Mouse (Mus musculus) olfactory bulb, adult 2 months (tissue): ENCODE results near the gene Sdhd.

Experiments
- CTCF ChIP-seq: fragments of 200-500 bp; IDR thresholded peaks from 2 replicates; pipeline ENCODE4 v1.5.1; 2012; ENCODE audit warnings: low read depth, mild to moderate bottlenecking, low read length, moderate library complexity; ENCODE audit not compliant: insufficient read depth
- POLR2A ChIP-seq: fragments of 200-500 bp; IDR thresholded peaks from 2 replicates; pipeline ENCODE4 v1.6.1; 2012; ENCODE audit warnings: mild to moderate bottlenecking, low read depth, low read length, moderate library complexity; ENCODE audit not compliant: insufficient read depth

GRCm38 (mm10) chr9:50565940-50566339 lies 37.7 kb downstream of the Sdhd start:
- TF ChIP-seq POLR2A (no peak), CTCF (no peak)
